Mouse (Mus musculus) testis, adult 2 months (tissue): ENCODE measurements at regions not wholly inside any gene's neighbourhood (a gene's known extent, or its start where the extent isn't known, plus 50 kb on each side); places are given as distances from the start of the nearest gene placed in this dataset.

Experiments used
- CTCF ChIP-seq: fragments of 200-500 bp; IDR thresholded peaks from 2 replicates; pipeline ENCODE4 v1.5.1; 2012; ENCODE audit warnings: low read depth, mild to moderate bottlenecking, inconsistent platforms, low read length, moderate library complexity; ENCODE audit not compliant: control insufficient read depth, insufficient read depth, insufficient replicate concordance
- POLR2A ChIP-seq: fragments of 200-500 bp; IDR thresholded peaks from 2 replicates; pipeline ENCODE4 v1.6.1; 2012; ENCODE audit warnings: low read depth, mild to moderate bottlenecking, inconsistent platforms, low read length, moderate library complexity; ENCODE audit not compliant: control insufficient read depth

DNA sequence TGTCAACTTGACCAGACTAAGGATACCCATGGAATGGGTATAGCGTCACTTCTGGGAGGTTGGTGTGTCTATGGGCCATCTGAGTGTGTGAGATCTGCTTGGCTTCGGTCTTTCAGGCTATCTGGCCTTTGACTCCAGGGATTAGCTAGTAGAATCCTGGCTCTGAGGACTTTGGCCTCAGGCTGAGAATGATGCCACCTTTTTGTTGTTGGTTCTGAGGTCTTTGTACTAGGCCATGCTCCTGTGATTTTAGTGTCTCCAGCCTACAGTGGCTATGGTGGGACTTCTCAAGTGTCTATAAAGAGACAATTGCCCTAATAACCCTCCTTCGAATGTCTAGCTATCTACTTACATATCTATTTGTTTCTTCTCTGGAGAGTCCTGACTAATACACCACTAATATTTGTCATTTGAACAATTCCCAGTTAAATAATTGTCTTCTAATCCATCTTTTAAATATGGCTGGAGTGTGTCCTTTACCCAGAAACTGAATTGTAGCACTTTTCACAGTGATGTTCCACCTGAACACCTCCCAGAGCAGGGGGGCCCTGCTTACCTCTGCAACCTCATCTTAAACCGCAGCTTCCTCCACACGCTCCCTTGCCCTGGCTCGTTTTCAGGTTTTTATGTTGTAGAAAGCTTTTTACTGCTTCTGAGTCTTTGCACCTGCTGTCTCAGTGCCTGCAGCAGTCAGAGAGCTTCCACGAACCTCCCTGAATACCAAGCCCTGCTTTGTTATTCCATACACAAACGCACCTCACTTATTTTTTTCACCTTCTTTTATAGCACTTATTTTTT lies 303.3 kb downstream of the Sec16b start:
- TF ChIP-seq POLR2A (no peak), CTCF (no peak)
